Mouse (Mus musculus): ENCODE data around the gene Ptprz1.
"Not testable (repeated sequence)": the region's sequence is repeated elsewhere in the genome, so short reads cannot be mapped to it uniquely, and the experiment has no call there.

The Ptprz1 gene

GRCm38 (mm10) chr6:23003152-23003551 is 127.8 kb downstream of the Ptprz1 start:
- DNase-seq (ENCODE audit: low spot score in 2 of 2): no peak

- no peak for DNase-seq (ENCODE audit: low spot score in 2 of 2)
These were observed 139.8 kb downstream of the Ptprz1 start for GRCm38 (mm10) chr6:23014988-23015613.

GRCm38 (mm10) chr6:23028251-23028650 is 152.9 kb downstream of the Ptprz1 start:
- no peak for DNase-seq (ENCODE audit: low spot score in 2 of 2)

GRCm38 (mm10) chr6:23048836-23049235 is 173.5 kb downstream of the Ptprz1 start:
- DNase-seq (ENCODE audit: low spot score in 2 of 2): no peak

- DNase-seq (ENCODE audit: low spot score in 2 of 2): no peak
These were observed 180.4 kb downstream of the Ptprz1 start for GRCm38 (mm10) chr6:23055734-23056133.

- no peak for DNase-seq (ENCODE audit: low spot score in 2 of 2)
These were observed 200.8 kb downstream of the Ptprz1 start for GRCm38 (mm10) chr6:23076060-23076459.

- no peak for DNase-seq (ENCODE audit: low spot score in 2 of 2)
These were observed 203.0 kb downstream of the Ptprz1 start for GRCm38 (mm10) chr6:23078273-23078672.

- DNase-seq (ENCODE audit: low spot score in 2 of 2): no peak
These were observed 204.8 kb downstream of the Ptprz1 start for GRCm38 (mm10) chr6:23079991-23080680.

- no peak for DNase-seq (ENCODE audit: low spot score in 2 of 2)
These were observed 209.5 kb downstream of the Ptprz1 start for GRCm38 (mm10) chr6:23084587-23085421.

- not testable (repeated sequence) for DNase-seq (ENCODE audit: low spot score in 2 of 2)
These were observed 214.0 kb downstream of the Ptprz1 start for GRCm38 (mm10) chr6:23089292-23089691.

GRCm38 (mm10) chr6:23090346-23091055 is 215.2 kb downstream of the Ptprz1 start:
- not testable (repeated sequence) for DNase-seq (ENCODE audit: low spot score in 2 of 2)

Measured in frontal cortex, postnatal 25 days (tissue).